Mouse (Mus musculus): ENCODE measurements at regions not wholly inside any gene's neighbourhood (a gene's known extent, or its start where the extent isn't known, plus 50 kb on each side); places are given as distances from the start of the nearest gene placed in this dataset.
A peak's percentile ranks its signal among the peaks of the same experiment; 100 is the strongest.

DNA sequence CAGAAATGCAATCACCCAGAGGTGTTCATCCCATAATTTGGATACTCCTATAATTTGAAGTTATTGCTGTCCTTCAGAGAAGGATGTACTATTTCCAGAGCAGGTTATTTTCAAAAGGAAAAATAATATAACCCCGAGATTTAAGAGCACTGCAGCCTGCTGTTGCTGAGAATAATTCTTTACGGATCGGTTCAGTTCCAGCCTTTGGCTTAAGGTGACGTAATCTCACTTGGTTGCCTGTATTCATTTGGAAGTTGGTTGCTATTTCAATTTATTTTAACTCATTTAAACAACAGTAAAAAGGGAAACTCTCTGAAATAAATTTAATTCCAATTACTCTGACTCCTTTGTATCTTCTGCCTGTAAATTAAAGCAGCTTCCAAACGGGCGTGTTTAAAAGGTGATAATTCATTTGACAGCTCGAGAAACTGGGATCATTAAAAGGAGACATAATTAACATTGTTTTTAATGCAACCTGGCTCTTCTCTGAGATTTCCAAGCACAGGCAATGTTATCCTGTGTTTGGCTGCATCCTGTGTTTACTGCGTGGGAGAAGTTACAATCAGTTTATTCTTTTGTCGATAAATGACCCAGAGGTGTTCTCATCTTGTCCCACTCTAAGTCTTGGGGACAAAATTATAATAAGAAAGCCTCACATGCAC, 568.5 kb downstream of the Gm16223 start:
- POLR2A ChIA-PET = no interaction called here
- in situ Hi-C loops (cut with MboI; ENCODE audit: low pct_unique_long_range_greater_than_20kb) = no loop called here
- no peak for TF ChIP-seq CTCF (IDR thresholded peaks at IDR 0.05)
- DNase-seq (ENCODE audit: low read depth, low spot score) (no peak), ATAC-seq (no peak)
- CTCF ChIA-PET = no interaction called here
- H3K27me3 ChIP-seq = peaks cover 24% of the 10 kb centered on the region

DNA sequence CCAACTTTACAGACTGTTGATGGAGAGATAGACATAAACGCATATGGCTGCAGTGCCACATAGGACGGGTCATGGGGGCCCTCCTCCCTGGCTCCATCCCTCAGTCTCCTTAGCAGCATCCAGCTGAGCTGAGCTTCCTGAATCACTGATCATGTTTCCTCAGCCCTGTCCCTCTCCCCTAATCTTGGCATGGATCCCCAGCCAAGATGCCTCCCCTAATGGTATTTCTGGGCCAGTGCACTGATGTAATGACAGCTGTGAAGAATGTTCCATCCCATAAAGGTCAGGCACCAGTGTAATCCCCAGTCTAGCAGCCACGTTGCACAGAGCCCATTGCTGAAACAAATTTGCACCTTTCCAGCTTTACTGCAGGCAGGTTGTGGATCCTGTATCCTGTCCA, 576.5 kb upstream of the Cpeb2 start:
- DNase-seq (ENCODE audit: low read depth, low spot score) = no peak
- ATAC-seq = peak; percentile 21
- TF ChIP-seq CTCF (IDR thresholded peaks at IDR 0.05) = no peak
- ChIA-PET POLR2A (no interaction called here), CTCF (no interaction called here)
- in situ Hi-C loops (cut with MboI; ENCODE audit: low pct_unique_long_range_greater_than_20kb) = no loop called here
- peaks cover 4% of the 10 kb centered on the region for H3K27me3 ChIP-seq

DNA sequence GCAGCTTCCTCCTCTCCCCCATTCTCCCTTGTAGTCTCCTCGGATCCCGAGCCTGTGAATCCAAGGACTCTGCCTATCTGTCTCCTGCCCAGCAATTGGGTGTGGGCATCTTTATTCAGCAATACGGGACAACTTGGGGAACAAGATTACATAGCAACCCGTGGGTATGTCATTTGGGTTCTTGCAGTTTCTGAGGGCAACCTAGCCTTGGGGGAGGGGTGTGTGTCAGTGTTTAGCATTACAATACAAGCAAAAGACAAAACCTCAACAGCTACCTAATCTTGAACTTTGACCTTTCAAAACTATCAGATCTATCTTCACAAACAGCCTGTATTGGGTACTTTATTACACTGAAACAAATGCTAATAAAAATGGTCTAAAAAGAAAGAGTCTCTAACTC, 573.0 kb upstream of the Cpeb2 start:
- no peak for TF ChIP-seq CTCF (IDR thresholded peaks at IDR 0.05)
- ChIA-PET POLR2A (no interaction called here), CTCF (interaction anchor here (1.4 kb wide), 1 partner anchor 273 kb away, joined by 3 read pairs; no protein-coding TSS in a partner anchor)
- in situ Hi-C loops (cut with MboI; ENCODE audit: low pct_unique_long_range_greater_than_20kb) = no loop called here
- ATAC-seq = no peak
- H3K27me3 ChIP-seq = peaks cover 4% of the 10 kb centered on the region
- DNase-seq (ENCODE audit: low read depth, low spot score) = no peak

DNA sequence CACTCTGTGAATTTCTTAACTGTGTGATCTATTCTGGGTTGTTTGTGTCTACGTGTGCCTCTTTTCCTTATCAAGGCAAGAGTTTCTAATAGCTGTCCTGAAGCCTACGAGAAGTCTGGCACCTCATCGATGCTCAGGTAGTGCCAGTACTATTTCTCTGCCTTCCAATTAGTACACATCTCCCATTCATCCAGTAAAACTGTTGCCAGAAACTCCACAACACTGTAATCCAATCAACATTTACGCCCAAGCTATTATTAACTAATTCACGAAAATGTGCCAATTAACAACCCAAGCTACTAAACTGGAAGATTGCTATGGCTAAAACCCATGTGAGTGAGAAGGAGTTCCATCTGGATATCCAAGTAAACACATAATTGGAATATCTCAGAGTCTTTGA, 553.4 kb upstream of the Cpeb2 start:
- ATAC-seq (no peak), DNase-seq (ENCODE audit: low read depth, low spot score) (no peak)
- in situ Hi-C loops (cut with MboI; ENCODE audit: low pct_unique_long_range_greater_than_20kb) = no loop called here
- CTCF ChIA-PET = no interaction called here
- TF ChIP-seq CTCF (IDR thresholded peaks at IDR 0.05) = no peak
- POLR2A ChIA-PET = no interaction called here
- H3K27me3 ChIP-seq = peaks cover 7% of the 10 kb centered on the region

DNA sequence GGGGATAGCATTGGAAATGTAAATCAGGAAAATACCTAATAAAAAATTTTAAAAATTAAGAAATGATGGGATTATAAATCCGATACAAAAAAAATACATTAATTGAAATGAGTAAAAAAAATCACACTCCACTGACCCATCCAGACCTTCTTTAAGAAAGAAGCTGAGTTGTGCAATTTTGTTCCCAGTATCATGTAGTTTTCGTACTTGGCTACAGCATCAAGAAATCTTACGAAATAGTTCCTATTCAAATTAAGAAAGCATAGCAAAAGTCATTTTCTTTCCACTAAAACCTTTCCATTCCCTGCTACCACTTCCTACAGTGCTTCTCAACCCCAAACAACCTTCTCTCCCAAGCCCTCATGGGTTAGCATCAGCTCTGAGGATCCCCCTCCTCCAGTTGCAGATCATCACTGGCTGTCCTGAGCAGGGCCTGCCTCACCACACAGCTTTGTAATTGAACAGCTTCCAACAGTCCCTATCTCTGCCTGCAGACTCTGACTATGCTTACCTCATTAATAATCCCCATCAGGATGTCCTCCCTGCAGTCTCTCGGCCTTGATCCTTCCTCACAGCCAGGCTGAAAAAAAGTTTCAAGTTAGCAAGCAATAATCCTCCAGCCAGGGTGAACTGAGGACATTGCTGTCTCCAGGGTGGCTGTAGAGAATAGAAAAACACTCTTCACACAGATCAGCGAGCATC, 547.5 kb upstream of the Cpeb2 start:
- in situ Hi-C loops (cut with MboI; ENCODE audit: low pct_unique_long_range_greater_than_20kb) = no loop called here
- POLR2A ChIA-PET = no interaction called here
- no peak for ATAC-seq
- CTCF ChIA-PET = interaction anchor here (1.2 kb wide), 1 partner anchor 17 kb away, joined by 4 read pairs; no protein-coding TSS in a partner anchor
- no peak for TF ChIP-seq CTCF (IDR thresholded peaks at IDR 0.05)
- no peaks in the 10 kb centered on the region for H3K27me3 ChIP-seq
- no peak for DNase-seq (ENCODE audit: low read depth, low spot score)

DNA sequence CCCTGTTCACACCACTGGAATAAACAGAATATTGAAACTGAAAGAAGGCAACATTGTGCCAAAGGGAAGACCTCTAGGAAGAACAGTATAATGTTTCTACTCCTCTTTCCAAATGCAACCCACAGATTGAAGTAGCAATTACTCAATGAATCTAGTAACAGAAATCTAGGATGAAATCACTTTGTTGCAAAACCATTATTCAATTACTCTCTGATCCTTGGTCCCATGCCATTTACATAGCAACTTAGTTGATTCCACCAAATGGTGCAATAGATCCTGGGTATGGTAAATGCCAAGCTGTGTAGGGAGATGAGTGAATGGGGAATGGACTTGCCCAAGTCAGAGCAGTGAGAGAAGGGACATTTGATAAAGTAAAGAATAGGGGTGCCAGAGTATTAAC, 545.8 kb upstream of the Cpeb2 start:
- ChIA-PET CTCF (no interaction called here), POLR2A (no interaction called here)
- H3K27me3 ChIP-seq = no peaks in the 10 kb centered on the region
- no peak for DNase-seq (ENCODE audit: low read depth, low spot score)
- no peak for TF ChIP-seq CTCF (IDR thresholded peaks at IDR 0.05)
- ATAC-seq = no peak
- in situ Hi-C loops (cut with MboI; ENCODE audit: low pct_unique_long_range_greater_than_20kb) = no loop called here

All from Patski (cell line).